Mouse (Mus musculus): ENCODE measurements around the gene Rcor2. TPM values are rescaled to one million over a fixed set of nuclear protein-coding genes. Genes with fewer than 3 reads are reported as not detected.

Rcor2 gene
- polyA plus RNA-seq, 1 experiment from 2014 or later = 13.4 TPM

DNA sequence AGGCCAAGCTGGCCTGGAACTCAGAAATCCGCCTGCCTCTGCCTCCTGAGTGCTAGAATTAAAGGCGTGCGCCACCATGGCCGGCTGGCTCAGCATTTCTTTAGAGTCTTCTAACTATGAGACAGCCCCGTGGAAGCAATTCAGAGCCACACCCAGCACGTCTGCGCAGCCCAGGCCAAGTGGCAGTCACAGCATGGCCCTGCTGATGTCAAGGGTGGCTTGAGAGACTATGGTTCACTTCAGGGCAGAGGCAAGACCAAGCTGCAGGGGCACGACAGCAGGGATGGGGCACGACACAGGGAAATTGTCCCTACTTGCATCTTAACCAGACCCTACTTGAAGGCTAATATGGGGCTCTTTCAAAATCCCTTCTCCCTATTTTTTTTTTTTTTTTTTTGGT, 31.7 kb upstream of the Rcor2 start:
- DNase-seq (ENCODE audit: low spot score) (no peak), ATAC-seq (ENCODE audit: low FRiP score) (no peak)
- peaks cover 48% of the 10 kb centered on the region for H3K36me3 ChIP-seq (replicated peaks; ENCODE audit: control insufficient read depth, insufficient read depth)
- H3K9me3 ChIP-seq (ENCODE audit: control insufficient read depth, low read length) = no peaks in the 10 kb centered on the region
- H3K27me3 ChIP-seq (ENCODE audit: control insufficient read depth, insufficient read depth, low read length) = no peaks in the 10 kb centered on the region
- WGBS = 93% methylated on average over 9 of the region's 9 CpGs
- no peak overlapping the region for H3K4me2 ChIP-seq (replicated peaks)
- no peak overlapping the region for H3K9ac ChIP-seq
- H3K4me1 ChIP-seq (replicated peaks; ENCODE audit: control insufficient read depth, insufficient read depth, low read length) = peaks cover 14% of the 10 kb centered on the region
- H3K4me3 ChIP-seq (replicated peaks; ENCODE audit: low read length) = no peak overlapping the region
- no peak overlapping the region for H3K27ac ChIP-seq

- Histone ChIP-seq H3K27ac (no peak overlapping the region), H3K4me1 (replicated peaks; ENCODE audit: control insufficient read depth, insufficient read depth, low read length) (peaks cover 15% of the 10 kb centered on the region), H3K27me3 (ENCODE audit: control insufficient read depth, insufficient read depth, low read length) (no peaks in the 10 kb centered on the region), H3K9ac (no peak overlapping the region), H3K4me3 (replicated peaks; ENCODE audit: low read length) (no peak overlapping the region), H3K36me3 (replicated peaks; ENCODE audit: control insufficient read depth, insufficient read depth) (peaks cover 43% of the 10 kb centered on the region), H3K9me3 (ENCODE audit: control insufficient read depth, low read length) (no peaks in the 10 kb centered on the region), H3K4me2 (replicated peaks) (no peak overlapping the region)
- WGBS = 93% methylated on average over 2 of the region's 2 CpGs
- ATAC-seq (ENCODE audit: low FRiP score) (no peak), DNase-seq (ENCODE audit: low spot score) (no peak)
Observed at GRCm38 (mm10) chr19:7236011-7236410, 31.1 kb upstream of the Rcor2 start.

GRCm38 (mm10) chr19:7236742-7237141, 30.4 kb upstream of the Rcor2 start:
- Histone ChIP-seq H3K9ac (no peak overlapping the region), H3K4me1 (replicated peaks; ENCODE audit: control insufficient read depth, insufficient read depth, low read length) (peaks cover 20% of the 10 kb centered on the region), H3K36me3 (replicated peaks; ENCODE audit: control insufficient read depth, insufficient read depth) (peaks cover 36% of the 10 kb centered on the region), H3K4me3 (replicated peaks; ENCODE audit: low read length) (no peak overlapping the region), H3K9me3 (ENCODE audit: control insufficient read depth, low read length) (no peaks in the 10 kb centered on the region), H3K27ac (no peak overlapping the region), H3K4me2 (replicated peaks) (no peak overlapping the region), H3K27me3 (ENCODE audit: control insufficient read depth, insufficient read depth, low read length) (no peaks in the 10 kb centered on the region)
- ATAC-seq (ENCODE audit: low FRiP score) (no peak), DNase-seq (ENCODE audit: low spot score) (no peak)
- 83% methylated on average over 4 of the region's 4 CpGs for WGBS

DNA sequence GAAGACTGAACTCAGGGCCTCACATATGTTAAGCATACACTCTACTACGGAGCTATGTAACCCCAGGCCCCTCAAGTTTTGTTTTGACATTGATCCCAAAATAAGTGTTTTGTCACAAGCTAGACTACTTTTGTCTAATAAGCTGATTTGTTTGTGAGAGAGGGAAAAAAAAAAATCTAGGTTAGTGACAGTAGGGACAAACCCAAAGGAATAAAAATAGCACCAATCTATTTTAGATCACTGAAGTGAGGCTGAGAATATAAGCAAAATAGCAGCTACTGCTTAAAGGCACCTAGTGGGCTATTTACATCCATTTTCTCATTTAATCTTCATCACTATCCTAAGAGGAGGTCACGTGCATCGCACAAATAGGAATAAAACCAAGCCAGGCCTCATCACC, 27.6 kb upstream of the Rcor2 start:
- peak overlapping the region; percentile 96 for H3K4me2 ChIP-seq (replicated peaks)
- ATAC-seq (ENCODE audit: low FRiP score) (no peak), DNase-seq (ENCODE audit: low spot score) (no peak)
- H3K4me3 ChIP-seq (replicated peaks; ENCODE audit: low read length) = peak overlapping the region; percentile 60
- peaks cover 7% of the 10 kb centered on the region; the same call in 1 of the 2 replicates for H3K36me3 ChIP-seq (replicated peaks; ENCODE audit: control insufficient read depth, insufficient read depth)
- no peak overlapping the region for H3K27ac ChIP-seq
- peak overlapping the region; percentile 70 for H3K9ac ChIP-seq
- H3K4me1 ChIP-seq (replicated peaks; ENCODE audit: control insufficient read depth, insufficient read depth, low read length) = peaks cover 20% of the 10 kb centered on the region
- H3K9me3 ChIP-seq (ENCODE audit: control insufficient read depth, low read length) = no peaks in the 10 kb centered on the region
- 89% methylated on average over 3 of the region's 3 CpGs for WGBS
- H3K27me3 ChIP-seq (ENCODE audit: control insufficient read depth, insufficient read depth, low read length) = no peaks in the 10 kb centered on the region

- Histone ChIP-seq H3K27ac (peak overlapping the region; percentile 82), H3K9me3 (ENCODE audit: control insufficient read depth, low read length) (no peaks in the 10 kb centered on the region), H3K36me3 (replicated peaks; ENCODE audit: control insufficient read depth, insufficient read depth) (0 out of 2 replicates have a peak, but pooled peaks cover 6% of the 10 kb centered on the region), H3K4me2 (replicated peaks) (peak overlapping the region; percentile 96), H3K9ac (peak overlapping the region; percentile 70), H3K4me3 (replicated peaks; ENCODE audit: low read length) (peak overlapping the region; percentile 60), H3K4me1 (replicated peaks; ENCODE audit: control insufficient read depth, insufficient read depth, low read length) (peaks cover 20% of the 10 kb centered on the region), H3K27me3 (ENCODE audit: control insufficient read depth, insufficient read depth, low read length) (no peaks in the 10 kb centered on the region)
- ATAC-seq (ENCODE audit: low FRiP score) (0 out of 2 replicates have a peak, but pooled peaks have one; percentile 17), DNase-seq (ENCODE audit: low spot score) (no peak)
- 4% methylated on average over 13 of the region's 13 CpGs for WGBS
Observed at GRCm38 (mm10) chr19:7240291-7240690, 26.8 kb upstream of the Rcor2 start.

- H3K36me3 ChIP-seq (replicated peaks; ENCODE audit: control insufficient read depth, insufficient read depth) = 0 out of 2 replicates have a peak, but pooled peaks cover 6% of the 10 kb centered on the region
- DNase-seq (ENCODE audit: low spot score) (peak; percentile 97), ATAC-seq (ENCODE audit: low FRiP score) (peak; percentile 97)
- H3K27ac ChIP-seq = peak within 1 kb of the TSS; percentile 82
- H3K9me3 ChIP-seq (ENCODE audit: control insufficient read depth, low read length) = no peaks in the 10 kb centered on the region
- H3K27me3 ChIP-seq (ENCODE audit: control insufficient read depth, insufficient read depth, low read length) = no peaks in the 10 kb centered on the region
- H3K9ac ChIP-seq = peak within 1 kb of the TSS; percentile 70
- H3K4me3 ChIP-seq (replicated peaks; ENCODE audit: low read length) = peak within 1 kb of the TSS; percentile 60
- WGBS = under 1% methylated on average over 77 of the region's 80 CpGs
- H3K4me1 ChIP-seq (replicated peaks; ENCODE audit: control insufficient read depth, insufficient read depth, low read length) = peaks cover 20% of the 10 kb centered on the region
- H3K4me2 ChIP-seq (replicated peaks) = peak within 1 kb of the TSS; percentile 96
Observed at GRCm38 (mm10) chr19:7240782-7241690, 26.1 kb upstream of the Rcor2 start, which contains the start of gene Naa40. Naa40 (minus strand) TSS chr19:7241183.

GRCm38 (mm10) chr19:7246021-7246420, 21.1 kb upstream of the Rcor2 start:
- Histone ChIP-seq H3K4me1 (replicated peaks; ENCODE audit: control insufficient read depth, insufficient read depth, low read length) (peaks cover 6% of the 10 kb centered on the region; the same call in 1 of the 2 replicates), H3K4me2 (replicated peaks) (no peak overlapping the region), H3K27ac (no peak overlapping the region), H3K36me3 (replicated peaks; ENCODE audit: control insufficient read depth, insufficient read depth) (no peaks in the 10 kb centered on the region), H3K27me3 (ENCODE audit: control insufficient read depth, insufficient read depth, low read length) (no peaks in the 10 kb centered on the region), H3K4me3 (replicated peaks; ENCODE audit: low read length) (no peak overlapping the region), H3K9ac (no peak overlapping the region), H3K9me3 (ENCODE audit: control insufficient read depth, low read length) (no peaks in the 10 kb centered on the region)
- DNase-seq (ENCODE audit: low spot score) (no peak), ATAC-seq (ENCODE audit: low FRiP score) (no peak)
- whole genome bisulfite sequencing = 87% methylated on average over 3 of the region's 3 CpGs

- DNase-seq (ENCODE audit: low spot score) (no peak), ATAC-seq (ENCODE audit: low FRiP score) (no peak)
- Histone ChIP-seq H3K9ac (no peak overlapping the region), H3K27me3 (ENCODE audit: control insufficient read depth, insufficient read depth, low read length) (no peaks in the 10 kb centered on the region), H3K4me2 (replicated peaks) (no peak overlapping the region), H3K36me3 (replicated peaks; ENCODE audit: control insufficient read depth, insufficient read depth) (no peaks in the 10 kb centered on the region), H3K9me3 (ENCODE audit: control insufficient read depth, low read length) (no peaks in the 10 kb centered on the region), H3K27ac (no peak overlapping the region), H3K4me1 (replicated peaks; ENCODE audit: control insufficient read depth, insufficient read depth, low read length) (no peaks in the 10 kb centered on the region), H3K4me3 (replicated peaks; ENCODE audit: low read length) (no peak overlapping the region)
- 72% methylated on average over 5 of the region's 5 CpGs for WGBS
Observed at GRCm38 (mm10) chr19:7257881-7258280, 9.2 kb upstream of the Rcor2 start.

- H3K4me1 ChIP-seq (replicated peaks; ENCODE audit: control insufficient read depth, insufficient read depth, low read length) = peaks cover 21% of the 10 kb centered on the region
- no peaks in the 10 kb centered on the region for H3K9me3 ChIP-seq (ENCODE audit: control insufficient read depth, low read length)
- no peak for DNase-seq (ENCODE audit: low spot score)
- no peak for ATAC-seq (ENCODE audit: low FRiP score)
- no peak overlapping the region for H3K9ac ChIP-seq
- no peaks in the 10 kb centered on the region for H3K27me3 ChIP-seq (ENCODE audit: control insufficient read depth, insufficient read depth, low read length)
- no peak overlapping the region for H3K4me3 ChIP-seq (replicated peaks; ENCODE audit: low read length)
- WGBS = 86% methylated on average over 1 of the region's 1 CpGs
- no peaks in the 10 kb centered on the region for H3K36me3 ChIP-seq (replicated peaks; ENCODE audit: control insufficient read depth, insufficient read depth)
- no peak overlapping the region for H3K27ac ChIP-seq
- H3K4me2 ChIP-seq (replicated peaks) = no peak overlapping the region
Observed at GRCm38 (mm10) chr19:7261476-7261875, 5.6 kb upstream of the Rcor2 start.
